Mouse (Mus musculus): ENCODE data around the gene Gm42674.

DNA sequence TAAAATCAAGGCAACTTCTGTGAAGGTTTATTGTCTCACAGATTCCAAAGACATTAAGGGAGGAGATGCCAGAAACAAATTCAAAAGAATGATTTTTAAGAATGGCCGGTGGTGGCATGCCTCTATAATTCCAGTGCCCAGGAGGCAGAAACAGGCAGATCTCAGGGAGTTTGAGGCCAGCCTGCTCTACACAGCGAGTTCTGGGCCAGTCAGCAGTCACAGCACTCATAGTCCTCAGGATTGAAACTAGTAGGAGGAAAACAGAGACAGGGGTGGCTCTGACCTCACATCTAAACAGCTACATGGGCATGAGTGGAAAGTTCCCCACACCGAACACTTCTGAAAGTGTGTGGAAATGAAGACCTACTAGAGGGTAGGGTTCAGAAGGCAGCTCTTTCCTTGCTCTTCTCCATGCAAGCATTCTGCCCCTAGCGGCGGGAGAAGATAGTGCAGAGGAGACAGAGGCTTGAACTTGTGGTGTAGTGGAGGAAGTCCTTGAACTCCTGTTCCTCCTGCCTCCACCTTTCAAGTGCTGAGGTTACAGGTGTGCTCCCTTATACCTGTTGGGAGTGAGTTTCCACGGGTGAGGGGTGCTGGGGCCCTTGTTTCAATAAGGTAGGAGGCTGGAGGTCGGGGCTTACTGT lies 37.9 kb downstream of the Gm42674 start:
- TF ChIP-seq CTCF (conservative IDR thresholded peaks at IDR 0.05 in 1 of 2, IDR thresholded peaks at IDR 0.05 in 1 of 2; ENCODE audit: low read depth in 2 of 2, low read length in 2 of 2) (peak; percentile 82 to 90), USF2 (conservative IDR thresholded peaks at IDR 0.05; ENCODE audit: low read depth, low read length) (no peak), UBTF (IDR thresholded peaks at IDR 0.05; ENCODE audit: low read depth, low read length) (no peak), EP300 (IDR thresholded peaks at IDR 0.05; ENCODE audit: low read length) (no peak), ZC3H11A (IDR thresholded peaks at IDR 0.05; ENCODE audit: low read depth, low read length) (no peak), BHLHE40 (IDR thresholded peaks at IDR 0.05; ENCODE audit: low read depth, low read length) (no peak), POLR2A (IDR thresholded peaks at IDR 0.05; ENCODE audit: low read depth, low read length) (no peak), KAT2A (IDR thresholded peaks at IDR 0.05; ENCODE audit: insufficient replicate concordance, low read length) (no peak), MEF2A (IDR thresholded peaks at IDR 0.05; ENCODE audit: borderline replicate concordance, low read depth, low read length) (no peak)
